Mouse (Mus musculus) limb, embryonic 14.5 days (tissue): ENCODE data around the gene Gm10401. TPM values are rescaled to one million over a fixed set of nuclear protein-coding genes. Genes with fewer than 3 reads are reported as not detected.

ENCODE experiments used
- ATAC-seq: fragments of 200-750 bp; cut with Nextera tagmentation; 2 replicates; pipeline ENCODE4 v1.8.0; 2017; ENCODE audit warnings: low read depth, moderate number of reproducible peaks, moderate TSS enrichment; ENCODE audit not compliant: low FRiP score
- DNase-seq: peaks from one replicate; pipeline ENCODE4 v3.0.0-alpha.2; 2015; ENCODE audit warnings: low spot score
- H3K27ac ChIP-seq: fragments of 300-500 bp; sonication (generic); replicated peaks from 2 replicates; pipeline ENCODE4 v1.5.1; 2014; ENCODE audit warnings: low read depth, mild to moderate bottlenecking, low read length, moderate library complexity, mixed read lengths
- H3K27me3 ChIP-seq: fragments of 300-500 bp; sonication (generic); 2 replicates; pipeline ENCODE4 v1.6.1; 2014; ENCODE audit warnings: low read length, mixed read lengths; ENCODE audit not compliant: control insufficient read depth, insufficient read depth
- H3K36me3 ChIP-seq: fragments of 300-500 bp; sonication (generic); 2 replicates; pipeline ENCODE4 v1.6.1; 2014; ENCODE audit warnings: mild to moderate bottlenecking, low read length, moderate library complexity, mixed read lengths; ENCODE audit not compliant: control insufficient read depth, insufficient read depth
- H3K4me1 ChIP-seq: fragments of 300-500 bp; sonication (generic); 2 replicates; pipeline ENCODE4 v1.6.1; 2014; ENCODE audit warnings: antibody characterized with exemption, low read length, mixed read lengths; ENCODE audit not compliant: control insufficient read depth, insufficient read depth
- H3K4me2 ChIP-seq: fragments of 300-500 bp; sonication (generic); replicated peaks from 2 replicates; pipeline ENCODE4 v1.6.1; 2014; ENCODE audit warnings: low read depth, mild to moderate bottlenecking, low read length, moderate library complexity; ENCODE audit not compliant: severe bottlenecking
- H3K4me3 ChIP-seq: fragments of 300-500 bp; sonication (generic); replicated peaks from 2 replicates; pipeline ENCODE4 v1.5.1; 2014; ENCODE audit warnings: low read length
- H3K9ac ChIP-seq: fragments of 300-500 bp; sonication (generic); 2 replicates; pipeline ENCODE4 v1.6.1; 2014; ENCODE audit warnings: mild to moderate bottlenecking, low read depth, low read length, moderate library complexity; ENCODE audit not compliant: severe bottlenecking
- H3K9me3 ChIP-seq: fragments of 300-500 bp; sonication (generic); 2 replicates; pipeline ENCODE4 v1.6.1; 2016; ENCODE audit warnings: low read length; ENCODE audit not compliant: control insufficient read depth
- POLR2A ChIP-seq: fragments of 200-500 bp; IDR thresholded peaks from 2 replicates; pipeline ENCODE4 v1.8.0; 2012; ENCODE audit warnings: inconsistent platforms, mild to moderate bottlenecking, moderate library complexity, borderline replicate concordance; ENCODE audit not compliant: insufficient read depth, insufficient read length; ENCODE audit errors: extremely low read depth
- WGBS: fragments of 180-500 bp; shearing (Covaris S2); extraction: QIAGEN DNeasy Blood & Tissue Kit; methylation state at CpG from one replicate; pipeline ENCODE4 v1.1.7; 2014; 5-methylcytosine and 5-hydroxymethylcytosine counted together
- polyA plus RNA-seq, 2 experiments: library from polyadenylated mRNA; depleted of rRNA in 1 of 2; stranded (reverse) in 1 of 2; unstranded in 1 of 2; fragments of >200 nt; fragmentation: Nextera tagmentation in 1 of 2; extraction: Ambion mirVana in 1 of 2; gene quantifications; 2 replicates each; pipeline versions ENCODE4 v1.2.1 to v1.2.3; 2012 to 2014

Gm10401 gene
- polyA plus RNA-seq, 2 experiments: 63.5 TPM; not detected in 1

- peak; percentile 10 for DNase-seq
- no peaks in the 10 kb centered on the region for H3K9me3 ChIP-seq
- H3K27me3 ChIP-seq: no peaks in the 10 kb centered on the region
- H3K9ac ChIP-seq: no peak overlapping the region
- H3K4me1 ChIP-seq: peaks cover 11% of the 10 kb centered on the region; the same call in 1 of the 2 replicates
- H3K4me3 ChIP-seq: no peak overlapping the region
- ATAC-seq: 0 out of 2 replicates have a peak, but pooled peaks have one; percentile 41
- TF ChIP-seq POLR2A: no peak
- H3K4me2 ChIP-seq: no peak overlapping the region
- 70% methylated on average over 8 of the region's 8 CpGs for WGBS
- no peaks in the 10 kb centered on the region for H3K36me3 ChIP-seq
- 0 out of 2 replicates have a peak overlapping the region, but pooled peaks have one; percentile 13 for H3K27ac ChIP-seq
Observed at GRCm38 (mm10) chr5:115052546-115052945, 45.5 kb downstream of the Gm10401 start.

GRCm38 (mm10) chr5:115050776-115051175, 47.3 kb downstream of the Gm10401 start:
- TF ChIP-seq POLR2A: no peak
- no peaks in the 10 kb centered on the region for H3K36me3 ChIP-seq
- no peak overlapping the region for H3K9ac ChIP-seq
- H3K4me2 ChIP-seq: no peak overlapping the region
- H3K4me3 ChIP-seq: no peak overlapping the region
- peaks cover 11% of the 10 kb centered on the region; the same call in 1 of the 2 replicates for H3K4me1 ChIP-seq
- no peak overlapping the region for H3K27ac ChIP-seq
- no peaks in the 10 kb centered on the region for H3K27me3 ChIP-seq
- DNase-seq (no peak), ATAC-seq (no peak)
- H3K9me3 ChIP-seq: no peaks in the 10 kb centered on the region
- WGBS: 81% methylated on average over 6 of the region's 6 CpGs

GRCm38 (mm10) chr5:115049692-115050091, 48.4 kb downstream of the Gm10401 start:
- 85% methylated on average over 6 of the region's 6 CpGs for WGBS
- ATAC-seq (no peak), DNase-seq (no peak)
- TF ChIP-seq POLR2A: no peak
- peaks cover 11% of the 10 kb centered on the region; the same call in 1 of the 2 replicates for H3K4me1 ChIP-seq
- no peak overlapping the region for H3K27ac ChIP-seq
- H3K9me3 ChIP-seq: no peaks in the 10 kb centered on the region
- H3K4me3 ChIP-seq: no peak overlapping the region
- no peaks in the 10 kb centered on the region for H3K27me3 ChIP-seq
- H3K4me2 ChIP-seq: no peak overlapping the region
- peaks cover 4% of the 10 kb centered on the region; the same call in 1 of the 2 replicates for H3K36me3 ChIP-seq
- no peak overlapping the region for H3K9ac ChIP-seq

Other genes starting within 250 kb of the Gm10401 start
- gene 4930519G04Rik, start 244.6 kb downstream of the Gm10401 start, polyA plus RNA-seq (2012; rRNA removed): not detected in 2 replicates
- gene 4930519G04Rik, start 244.6 kb downstream of the Gm10401 start, polyA plus RNA-seq (2014; fragmentation: Nextera tagmentation; extraction: Ambion mirVana): not detected in 2 replicates
- gene Gm9936, start 239.6 kb downstream of the Gm10401 start, polyA plus RNA-seq (2012; rRNA removed): 0.12 and 0.13 TPM in 2 replicates
- gene Gm9936, start 239.6 kb downstream of the Gm10401 start, polyA plus RNA-seq (2014; fragmentation: Nextera tagmentation; extraction: Ambion mirVana): 0.08 and 0.36 TPM in 2 replicates
- gene Oasl2, start 201.4 kb downstream of the Gm10401 start, polyA plus RNA-seq (2012; rRNA removed): 1.6 and 2.0 TPM in 2 replicates
- gene Oasl2, start 201.4 kb downstream of the Gm10401 start, polyA plus RNA-seq (2014; fragmentation: Nextera tagmentation; extraction: Ambion mirVana): 1.7 and 1.9 TPM in 2 replicates
- gene Oasl1, start 175.1 kb downstream of the Gm10401 start, polyA plus RNA-seq (2012; rRNA removed): 0.59 and 1.2 TPM in 2 replicates
- 0.36 and 0.39 TPM in 2 replicates for gene Oasl1, start 175.1 kb downstream of the Gm10401 start, polyA plus RNA-seq (2014; fragmentation: Nextera tagmentation; extraction: Ambion mirVana)
- gene 2210016L21Rik, start 156.1 kb downstream of the Gm10401 start, polyA plus RNA-seq (2012; rRNA removed): 34.1 and 41.3 TPM in 2 replicates
- 54.7 and 72.7 TPM in 2 replicates for gene 2210016L21Rik, start 156.1 kb downstream of the Gm10401 start, polyA plus RNA-seq (2014; fragmentation: Nextera tagmentation; extraction: Ambion mirVana)
- 0.03 and 0.08 TPM in 2 replicates for gene Hnf1a, start 127.2 kb downstream of the Gm10401 start, polyA plus RNA-seq (2012; rRNA removed)
- gene Hnf1a, start 127.2 kb downstream of the Gm10401 start, polyA plus RNA-seq (2014; fragmentation: Nextera tagmentation; extraction: Ambion mirVana): 0.06 TPM in 1 of 2 replicates, not detected in the other
- 100 and 143 TPM in 2 replicates for gene Sppl3, start 87.2 kb downstream of the Gm10401 start, polyA plus RNA-seq (2012; rRNA removed)
- 42.7 and 74.3 TPM in 2 replicates for gene Sppl3, start 87.2 kb downstream of the Gm10401 start, polyA plus RNA-seq (2014; fragmentation: Nextera tagmentation; extraction: Ambion mirVana)
- 50.5 and 59.8 TPM in 2 replicates for gene Acads, start 21.1 kb upstream of the Gm10401 start, polyA plus RNA-seq (2012; rRNA removed)
- gene Acads, start 21.1 kb upstream of the Gm10401 start, polyA plus RNA-seq (2014; fragmentation: Nextera tagmentation; extraction: Ambion mirVana): 27.6 and 30.9 TPM in 2 replicates
- 44.3 and 53.9 TPM in 2 replicates for gene Unc119b, start 36.7 kb upstream of the Gm10401 start, polyA plus RNA-seq (2012; rRNA removed)
- gene Unc119b, start 36.7 kb upstream of the Gm10401 start, polyA plus RNA-seq (2014; fragmentation: Nextera tagmentation; extraction: Ambion mirVana): 38.4 and 41.1 TPM in 2 replicates
- gene Mlec, start 59.9 kb upstream of the Gm10401 start, polyA plus RNA-seq (2012; rRNA removed): 182 and 215 TPM in 2 replicates
- gene Mlec, start 59.9 kb upstream of the Gm10401 start, polyA plus RNA-seq (2014; fragmentation: Nextera tagmentation; extraction: Ambion mirVana): 73.7 and 77.8 TPM in 2 replicates
- 3.1 and 4.7 TPM in 2 replicates for gene Cabp1, start 96.1 kb upstream of the Gm10401 start, polyA plus RNA-seq (2012; rRNA removed)
- 1.2 and 1.5 TPM in 2 replicates for gene Cabp1, start 96.1 kb upstream of the Gm10401 start, polyA plus RNA-seq (2014; fragmentation: Nextera tagmentation; extraction: Ambion mirVana)
- 51.6 and 61.7 TPM in 2 replicates for gene Pop5, start 137.5 kb upstream of the Gm10401 start, polyA plus RNA-seq (2012; rRNA removed)
- 90.3 and 107 TPM in 2 replicates for gene Pop5, start 137.5 kb upstream of the Gm10401 start, polyA plus RNA-seq (2014; fragmentation: Nextera tagmentation; extraction: Ambion mirVana)
- gene Rnf10, start 174.6 kb upstream of the Gm10401 start, polyA plus RNA-seq (2012; rRNA removed): 163 and 180 TPM in 2 replicates
- 86.7 and 95.6 TPM in 2 replicates for gene Rnf10, start 174.6 kb upstream of the Gm10401 start, polyA plus RNA-seq (2014; fragmentation: Nextera tagmentation; extraction: Ambion mirVana)
- 11.5 and 13.7 TPM in 2 replicates for gene Coq5, start 181.4 kb upstream of the Gm10401 start, polyA plus RNA-seq (2012; rRNA removed)
- gene Coq5, start 181.4 kb upstream of the Gm10401 start, polyA plus RNA-seq (2014; fragmentation: Nextera tagmentation; extraction: Ambion mirVana): 38.5 and 39.9 TPM in 2 replicates
- gene Dynll1, start 202.7 kb upstream of the Gm10401 start, polyA plus RNA-seq (2012; rRNA removed): 503 and 1,052 TPM in 2 replicates
- gene Dynll1, start 202.7 kb upstream of the Gm10401 start, polyA plus RNA-seq (2014; fragmentation: Nextera tagmentation; extraction: Ambion mirVana): 1,814 and 1,833 TPM in 2 replicates
- gene Srsf9, start 228.9 kb upstream of the Gm10401 start, polyA plus RNA-seq (2012; rRNA removed): 132 and 137 TPM in 2 replicates
- 252 and 271 TPM in 2 replicates for gene Srsf9, start 228.9 kb upstream of the Gm10401 start, polyA plus RNA-seq (2014; fragmentation: Nextera tagmentation; extraction: Ambion mirVana)
- gene Gatc, start 242.9 kb upstream of the Gm10401 start, polyA plus RNA-seq (2012; rRNA removed): 23.7 TPM in 2 replicates
- 29.6 and 33.3 TPM in 2 replicates for gene Gatc, start 242.9 kb upstream of the Gm10401 start, polyA plus RNA-seq (2014; fragmentation: Nextera tagmentation; extraction: Ambion mirVana)
- gene Triap1, start 242.9 kb upstream of the Gm10401 start, polyA plus RNA-seq (2012; rRNA removed): 27.6 and 28.7 TPM in 2 replicates
- 61.7 and 62.2 TPM in 2 replicates for gene Triap1, start 242.9 kb upstream of the Gm10401 start, polyA plus RNA-seq (2014; fragmentation: Nextera tagmentation; extraction: Ambion mirVana)